Mouse (Mus musculus) CH12.LX (cell line): ENCODE results near the gene Rpl11. TPM values are rescaled to one million over a fixed set of nuclear protein-coding genes. Genes with fewer than 3 reads are reported as not detected.

Experiments
- DNase-seq: peaks from one replicate; pipeline ENCODE4 v3.0.0-alpha.2; 2013; ENCODE audit errors: extremely low read depth
- H3K27ac ChIP-seq: 2 replicates; pipeline ENCODE4 v1.5.1; 2012; ENCODE audit warnings: low read depth, mild to moderate bottlenecking, control low read depth, moderate library complexity; ENCODE audit not compliant: insufficient read depth
- H3K27me3 ChIP-seq: replicated peaks from 2 replicates; pipeline ENCODE3; 2012; ENCODE audit warnings: inconsistent platforms
- H3K36me3 ChIP-seq, 2 experiments: replicated peaks in 1 of 2; 2 replicates each; pipeline versions ENCODE3 to v1.6.1; 2012; ENCODE audit warnings: inconsistent platforms in 1 of 2, low read length in 1 of 2, mild to moderate bottlenecking in 1 of 2, mixed read lengths in 1 of 2, moderate library complexity in 1 of 2; ENCODE audit not compliant: control insufficient read depth in 1 of 2, insufficient read depth in 1 of 2
- H3K4me1 ChIP-seq, 2 experiments: 2 replicates each; pipeline ENCODE4 v1.6.1; 2012; ENCODE audit warnings: inconsistent platforms in 1 of 2, moderate library complexity in 1 of 2; ENCODE audit not compliant: insufficient read depth in 2 of 2, control insufficient read depth in 1 of 2
- H3K4me2 ChIP-seq: 2 replicates; pipeline ENCODE4 v1.6.1; 2012; ENCODE audit warnings: low read depth, mild to moderate bottlenecking, control low read depth; ENCODE audit not compliant: poor library complexity, insufficient read depth, severe bottlenecking
- H3K4me3 ChIP-seq, 3 experiments: fragments of 150-350 bp in 1 of 3; sonication (generic) in 1 of 3; replicated peaks in 1 of 3; 2 replicates each; pipeline versions ENCODE3 to v1.5.1; 2011 to 2012; ENCODE audit warnings: low read depth in 2 of 3, low read length in 2 of 3, mild to moderate bottlenecking in 2 of 3, moderate library complexity in 2 of 3, control low read depth in 1 of 3, improper control_type of control experiment in 1 of 3, inconsistent platforms in 1 of 3, mixed read lengths in 1 of 3; ENCODE audit not compliant: poor library complexity in 1 of 3
- H3K79me2 ChIP-seq: replicated peaks from 2 replicates; pipeline ENCODE4 v1.6.1; 2012; ENCODE audit warnings: mild to moderate bottlenecking, moderate library complexity; ENCODE audit not compliant: control insufficient read depth, poor library complexity, insufficient read depth, severe bottlenecking; ENCODE audit errors: extremely low read depth
- H3K9ac ChIP-seq: 2 replicates; pipeline ENCODE4 v1.6.1; 2012; ENCODE audit warnings: low read depth, mild to moderate bottlenecking, control low read depth, moderate library complexity; ENCODE audit not compliant: insufficient read depth
- H3K9me3 ChIP-seq: replicated peaks from 2 replicates; pipeline ENCODE3; 2012; ENCODE audit warnings: low read length, inconsistent platforms, mixed read lengths
- BHLHE40 ChIP-seq: IDR thresholded peaks from 2 replicates; pipeline ENCODE4 v1.6.1; 2011; ENCODE audit warnings: mild to moderate bottlenecking, low read depth, low read length, improper control_type of control experiment
- CTCF ChIP-seq, 2 experiments: IDR thresholded peaks in 1 of 2; conservative IDR thresholded peaks in 1 of 2; 2 replicates each; pipeline ENCODE4 v1.5.1; 2011 to 2012; ENCODE audit warnings: low read depth in 2 of 2, low read length in 2 of 2, improper control_type of control experiment in 1 of 2, inconsistent platforms in 1 of 2, mild to moderate bottlenecking in 1 of 2, moderate library complexity in 1 of 2
- EP300 ChIP-seq: IDR thresholded peaks from 2 replicates; pipeline ENCODE4 v1.6.1; 2011; ENCODE audit warnings: low read length, improper control_type of control experiment
- ETS1 ChIP-seq: conservative IDR thresholded peaks from 2 replicates; pipeline ENCODE4 v1.6.1; 2012; ENCODE audit warnings: low read depth, mild to moderate bottlenecking, inconsistent platforms, low read length, improper control_type of control experiment, moderate library complexity
- IRF4 ChIP-seq: IDR thresholded peaks from 2 replicates; pipeline ENCODE4 v1.6.1; 2014; ENCODE audit warnings: low read depth, mild to moderate bottlenecking, inconsistent platforms, low read length, improper control_type of control experiment
- JUND ChIP-seq: conservative IDR thresholded peaks from 2 replicates; pipeline ENCODE4 v1.6.1; 2011; ENCODE audit warnings: low read depth, low read length, improper control_type of control experiment
- KAT2A ChIP-seq: IDR thresholded peaks from 2 replicates; pipeline ENCODE4 v1.6.1; 2012; ENCODE audit warnings: low read length, improper control_type of control experiment, inconsistent platforms; ENCODE audit not compliant: insufficient replicate concordance
- MAFK ChIP-seq: IDR thresholded peaks from 2 replicates; pipeline ENCODE4 v1.6.1; 2011; ENCODE audit warnings: low read length, improper control_type of control experiment; ENCODE audit not compliant: insufficient replicate concordance
- MEF2A ChIP-seq: IDR thresholded peaks from 2 replicates; pipeline ENCODE4 v1.6.1; 2014; ENCODE audit warnings: low read depth, mild to moderate bottlenecking, inconsistent platforms, low read length, improper control_type of control experiment, borderline replicate concordance
- MXI1 ChIP-seq: IDR thresholded peaks from 2 replicates; pipeline ENCODE4 v1.6.1; 2011; ENCODE audit warnings: mild to moderate bottlenecking, low read depth, low read length, improper control_type of control experiment
- MYC ChIP-seq: IDR thresholded peaks from 2 replicates; pipeline ENCODE4 v1.6.1; 2011; ENCODE audit warnings: low read depth, mild to moderate bottlenecking, improper control_type of control experiment, low read length
- NELFE ChIP-seq: IDR thresholded peaks from 2 replicates; pipeline ENCODE4 v1.6.1; 2011; ENCODE audit warnings: low read depth, low read length, improper control_type of control experiment
- NRF1 ChIP-seq: IDR thresholded peaks from 2 replicates; pipeline ENCODE4 v1.6.1; 2014; ENCODE audit warnings: low read depth, mild to moderate bottlenecking, inconsistent platforms, low read length, improper control_type of control experiment, moderate library complexity
- POLR2A ChIP-seq: IDR thresholded peaks from 2 replicates; pipeline ENCODE4 v1.6.1; 2011; ENCODE audit warnings: low read depth, mild to moderate bottlenecking, improper control_type of control experiment, low read length
- POLR2AphosphoS2 ChIP-seq: IDR thresholded peaks from 2 replicates; pipeline ENCODE4 v1.6.1; 2011; ENCODE audit warnings: low read depth, low read length, improper control_type of control experiment
- RAD21 ChIP-seq: IDR thresholded peaks from 2 replicates; pipeline ENCODE4 v1.6.1; 2011; ENCODE audit warnings: low read depth, mild to moderate bottlenecking, low read length, improper control_type of control experiment, moderate library complexity
- SIN3A ChIP-seq: IDR thresholded peaks from 2 replicates; pipeline ENCODE4 v1.6.1; 2012; ENCODE audit warnings: low read length, improper control_type of control experiment, inconsistent platforms
- SMC3 ChIP-seq: IDR thresholded peaks from 2 replicates; pipeline ENCODE4 v1.6.1; 2011; ENCODE audit warnings: low read depth, low read length, improper control_type of control experiment
- TBP ChIP-seq: conservative IDR thresholded peaks from 2 replicates; pipeline ENCODE4 v1.6.1; 2011; ENCODE audit warnings: low read depth, low read length, improper control_type of control experiment
- TCF12 ChIP-seq: IDR thresholded peaks from 2 replicates; pipeline ENCODE4 v1.6.1; 2014; ENCODE audit warnings: low read depth, mild to moderate bottlenecking, inconsistent platforms, low read length, improper control_type of control experiment
- USF1 ChIP-seq: IDR thresholded peaks from 2 replicates; pipeline ENCODE4 v1.6.1; 2014; ENCODE audit warnings: low read depth, mild to moderate bottlenecking, inconsistent platforms, low read length, improper control_type of control experiment
- ZC3H11A ChIP-seq: IDR thresholded peaks from 2 replicates; pipeline ENCODE4 v1.6.1; 2012; ENCODE audit warnings: low read depth, mild to moderate bottlenecking, inconsistent platforms, low read length, improper control_type of control experiment
- ZMIZ1 ChIP-seq: IDR thresholded peaks from 2 replicates; pipeline ENCODE4 v1.6.1; 2012; ENCODE audit warnings: low read depth, mild to moderate bottlenecking, inconsistent platforms, low read length, improper control_type of control experiment
- dilution Hi-C: fragments of 300-500 bp; cut with MboI; formaldehyde crosslinking; loops from 2 replicates; pipeline ENCODE4 v1.14.3; 2020; ENCODE audit warnings: low sequenced_read_pairs; ENCODE audit not compliant: extremely low pct_unique_long_range_greater_than_20kb, extremely low pct_ligation_motif_present
- in situ Hi-C: fragments of 300-500 bp; cut with MboI; formaldehyde crosslinking; loops from 3 replicates; pipeline ENCODE4 v1.14.3; 2019; ENCODE audit warnings: low sequenced_read_pairs, low pct_ligation_motif_present, low pct_unique_long_range_greater_than_20kb, mixed read lengths
- polyA plus RNA-seq: library from polyadenylated mRNA; unstranded; fragments of >175 nt; gene quantifications from 2 replicates; pipeline ENCODE4 v1.2.1, GENCODE M21; 2012; ENCODE audit warnings: low read depth; ENCODE audit not compliant: insufficient read length
- total RNA-seq, 2 experiments: library from RNA; depleted of rRNA; stranded (reverse); fragments of 300-350 nt in 1 of 2; fragments of >200 nt in 1 of 2; gene quantifications; 2 replicates each; pipeline ENCODE4 v1.2.3; 2012 to 2014

The Rpl11 gene
- total and polyA plus RNA-seq, 3 experiments = 1,170 to 2,513 (median 1,661) TPM

- Histone ChIP-seq H3K79me2 (no peaks in the 10 kb centered on the region), H3K9ac (no peak overlapping the region), H3K4me2 (no peak overlapping the region), H3K36me3 (no peaks in the 10 kb centered on the region), H3K4me3 (no peak overlapping the region), H3K27me3 (peaks cover 20% of the 10 kb centered on the region), H3K4me1 (peaks cover 25 to 51% of the 10 kb centered on the region in 2 experiments), H3K27ac (peak overlapping the region; percentile 59), H3K9me3 (peaks cover 6% of the 10 kb centered on the region)
- dilution Hi-C loops (no loop called here), in situ Hi-C loops (loop anchor here (5.0 kb wide), 1 partner anchor 65 kb away; the partner anchor contains the start of gene Id3)
- DNase-seq = peak; percentile 72
- TF ChIP-seq EP300 = peak; percentile 35; the same call in 1 of the 2 replicates
- TF ChIP-seq POLR2A = no peak
- TF ChIP-seq MEF2A = peak; percentile 89
- TF ChIP-seq MXI1 = no peak
- no peak for TF ChIP-seq NRF1
- TF ChIP-seq SIN3A = no peak
- TF ChIP-seq ZMIZ1 = no peak
- TF ChIP-seq MYC = no peak
- no peak for TF ChIP-seq NELFE
- TF ChIP-seq USF1 = no peak
- TF ChIP-seq KAT2A = no peak
- TF ChIP-seq IRF4 = peak; percentile 23; the same call in 1 of the 2 replicates
- TF ChIP-seq ETS1 = peak; percentile 23; the same call in 1 of the 2 replicates
- peak; percentile 57; the same call in 1 of the 2 replicates for TF ChIP-seq TCF12
- no peak for TF ChIP-seq BHLHE40
- no peak for TF ChIP-seq RAD21
- no peak for TF ChIP-seq JUND
- TF ChIP-seq TBP = no peak
- no peak for TF ChIP-seq POLR2AphosphoS2
These were observed 23.7 kb upstream of the Rpl11 start for GRCm38 (mm10) chr4:136076776-136077538.

- no peak overlapping the region for H3K27ac ChIP-seq
- dilution Hi-C loops = no loop called here
- H3K4me2 ChIP-seq = no peak overlapping the region
These were observed 18.0 kb upstream of the Rpl11 start for GRCm38 (mm10) chr4:136071178-136071714.

More at GRCm38 (mm10) chr4:136071178-136071714, 18.0 kb upstream of the Rpl11 start:
- peak; percentile 71 for DNase-seq
- peaks cover 11 to 26% of the 10 kb centered on the region in 2 experiments for H3K4me1 ChIP-seq
- no peak overlapping the region for H3K9ac ChIP-seq
- peak overlapping the region in 1 of 3 experiments; percentile 2 for H3K4me3 ChIP-seq
- in situ Hi-C loops = no loop called here
- H3K27me3 ChIP-seq = peaks cover 6% of the 10 kb centered on the region
- H3K9me3 ChIP-seq = peaks cover 6% of the 10 kb centered on the region
- no peaks in the 10 kb centered on the region for H3K79me2 ChIP-seq
- TF ChIP-seq MAFK (no peak), CTCF (conservative IDR thresholded peaks at IDR 0.05 in 1 of 2, IDR thresholded peaks at IDR 0.05 in 1 of 2; ENCODE audit: low read depth in 2 of 2, low read length in 2 of 2) (peak; percentile 76 to 92), RAD21 (peak; percentile 74), MXI1 (no peak), BHLHE40 (no peak), ZC3H11A (peak; percentile 2; the same call in 1 of the 2 replicates), SMC3 (peak; percentile 70)
- H3K36me3 ChIP-seq = no peaks in the 10 kb centered on the region
